Mouse (Mus musculus) 3134 (cell line): ENCODE measurements around the gene Snx11.
"Not testable (repeated sequence)": the region's sequence is repeated elsewhere in the genome, so short reads cannot be mapped to it uniquely, and the experiment has no call there.

Experiments
- DNase-seq: peaks from one replicate; pipeline ENCODE4 v3.0.0-alpha.2; 2011; ENCODE audit warnings: low spot score; ENCODE audit not compliant: insufficient read length; ENCODE audit errors: extremely low read depth

Gene Snx11

DNA sequence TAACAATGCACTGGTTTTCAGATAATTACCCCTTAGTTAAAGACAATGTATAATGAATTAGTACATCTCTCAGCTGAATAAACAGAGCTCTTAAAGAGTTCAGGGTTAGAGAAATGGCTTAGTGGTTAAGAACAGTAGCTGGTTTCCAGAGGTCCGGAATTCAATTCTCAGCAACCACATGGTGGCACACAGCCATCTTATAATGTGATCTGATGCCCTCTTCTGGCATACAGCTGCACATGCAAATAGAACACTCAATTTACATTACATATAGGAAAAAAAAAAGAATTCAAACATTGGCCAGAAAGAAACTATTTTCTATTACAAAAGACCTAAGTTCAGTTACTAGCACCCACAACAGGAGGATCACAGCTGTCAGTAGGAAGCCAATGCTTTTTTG lies 19.2 kb upstream of the Snx11 start:
- peak; percentile 44 for DNase-seq

DNA sequence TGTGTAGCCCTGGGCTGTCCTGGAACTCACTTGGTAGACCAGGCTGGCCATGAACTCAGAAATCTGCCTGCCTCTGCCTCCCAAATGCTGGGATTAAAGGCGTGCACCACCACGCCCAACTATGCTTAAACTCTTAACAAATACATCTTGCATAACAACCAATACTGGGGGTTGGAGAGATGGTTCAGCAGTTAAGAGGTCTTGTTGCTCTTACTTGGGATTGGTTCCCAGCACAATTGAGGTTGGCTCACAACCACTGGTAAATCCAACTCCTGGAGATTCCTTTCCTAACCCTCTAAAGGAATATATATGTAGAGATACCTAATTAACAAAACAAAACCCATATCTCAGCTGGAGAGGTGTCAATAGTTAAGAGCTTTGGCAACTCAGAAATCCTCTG lies 18.7 kb upstream of the Snx11 start:
- DNase-seq, result no peak

DNA sequence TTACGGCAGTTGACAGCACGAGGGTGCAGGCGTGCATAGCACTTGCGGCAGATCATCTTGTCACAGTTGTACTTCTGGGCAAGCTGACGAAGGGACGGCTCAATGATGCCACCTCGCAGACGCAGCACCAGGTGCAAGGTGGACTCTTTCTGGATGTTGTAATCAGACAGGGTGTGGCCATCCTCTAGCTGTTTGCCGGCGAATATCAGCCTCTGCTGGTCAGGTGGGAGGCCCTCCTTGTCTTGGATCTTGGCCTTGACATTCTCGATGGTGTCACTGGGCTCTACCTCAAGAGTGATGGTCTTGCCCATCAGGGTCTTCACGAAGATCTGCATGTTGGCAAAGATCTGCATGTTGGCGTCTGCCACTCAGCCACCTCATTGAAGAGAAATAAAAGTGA lies 18.1 kb upstream of the Snx11 start:
- no peak for DNase-seq

GRCm38 (mm10) chr11:96790681-96791080 lies 13.3 kb upstream of the Snx11 start:
- no peak for DNase-seq

- DNase-seq, result no peak
Observed at GRCm38 (mm10) chr11:96789990-96790389, 12.6 kb upstream of the Snx11 start.

GRCm38 (mm10) chr11:96788871-96789795 lies 11.8 kb upstream of the Snx11 start, which contains the start of gene Cbx1:
Cbx1 (plus strand) TSS chr11:96789127.
- peak; percentile 92 for DNase-seq

- no peak for DNase-seq
Observed at GRCm38 (mm10) chr11:96786731-96787450, 9.5 kb upstream of the Snx11 start.

- DNase-seq, result peak; percentile 48
Observed at GRCm38 (mm10) chr11:96784847-96785246, 7.5 kb upstream of the Snx11 start.

GRCm38 (mm10) chr11:96781425-96781824 lies 4.1 kb upstream of the Snx11 start:
- peak; percentile 39 for DNase-seq

DNA sequence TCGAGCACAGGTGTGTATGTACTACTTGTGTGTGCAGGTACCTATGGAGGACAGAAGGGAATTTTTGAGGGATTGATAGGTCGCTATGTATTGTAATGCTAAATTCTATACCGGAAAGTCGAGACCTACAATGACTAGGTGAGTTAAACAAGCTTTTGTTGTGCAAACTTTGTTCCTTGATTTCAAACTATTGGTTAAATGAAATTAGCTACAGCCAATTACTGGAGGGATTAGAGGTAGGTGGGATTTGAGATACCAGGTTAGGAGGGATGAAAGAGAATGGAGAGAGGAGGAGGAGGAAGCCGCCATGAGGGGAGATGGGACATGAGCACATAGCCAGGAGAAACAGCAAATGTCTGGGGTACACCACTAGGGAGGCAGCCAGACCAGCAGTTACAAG lies 2.9 kb upstream of the Snx11 start:
- no peak for DNase-seq

- DNase-seq, result not testable (repeated sequence)
Observed at GRCm38 (mm10) chr11:96778061-96778627, 785 bp upstream of the Snx11 start.

GRCm38 (mm10) chr11:96776068-96776467 lies 1.3 kb downstream of the Snx11 start:
- no peak for DNase-seq

DNA sequence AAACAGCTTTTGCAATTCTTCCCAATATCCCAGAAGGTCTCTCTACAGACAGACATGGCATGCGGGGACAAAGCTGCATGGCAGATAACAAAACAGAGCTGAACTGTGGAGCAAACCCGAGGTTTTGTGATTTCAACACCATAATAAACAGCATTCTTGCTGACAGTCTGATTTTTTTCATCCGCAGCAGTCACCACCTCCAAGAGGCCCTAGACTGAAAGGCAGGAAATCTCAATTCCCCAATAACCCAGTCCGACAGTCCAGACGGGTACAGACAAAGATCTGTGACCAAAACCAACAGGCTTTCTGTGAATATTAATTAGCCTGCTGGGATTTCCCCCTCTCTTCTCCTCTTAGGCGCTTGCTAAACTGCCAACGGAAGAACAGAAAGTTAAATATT lies 1.7 kb downstream of the Snx11 start:
- DNase-seq, result no peak

DNA sequence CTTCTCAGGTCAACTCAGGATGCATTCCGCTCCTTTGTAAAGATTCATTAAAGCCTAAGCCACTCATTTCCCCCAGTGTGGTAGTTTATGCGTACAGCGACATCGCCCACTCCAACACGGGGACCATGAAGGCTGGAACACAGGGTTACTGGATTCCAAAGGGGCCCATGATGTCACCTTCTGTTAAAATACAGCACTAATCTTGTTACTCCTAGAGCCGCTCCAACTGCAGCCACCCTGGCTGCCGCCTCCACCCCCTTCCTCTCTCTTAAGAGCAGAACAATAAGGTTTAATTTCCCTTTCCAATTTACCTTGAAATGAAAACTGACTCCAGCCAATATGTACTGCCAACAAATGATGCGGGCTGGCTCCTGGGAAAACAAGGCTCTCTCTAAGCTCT lies 2.3 kb downstream of the Snx11 start:
- DNase-seq, result no peak

DNA sequence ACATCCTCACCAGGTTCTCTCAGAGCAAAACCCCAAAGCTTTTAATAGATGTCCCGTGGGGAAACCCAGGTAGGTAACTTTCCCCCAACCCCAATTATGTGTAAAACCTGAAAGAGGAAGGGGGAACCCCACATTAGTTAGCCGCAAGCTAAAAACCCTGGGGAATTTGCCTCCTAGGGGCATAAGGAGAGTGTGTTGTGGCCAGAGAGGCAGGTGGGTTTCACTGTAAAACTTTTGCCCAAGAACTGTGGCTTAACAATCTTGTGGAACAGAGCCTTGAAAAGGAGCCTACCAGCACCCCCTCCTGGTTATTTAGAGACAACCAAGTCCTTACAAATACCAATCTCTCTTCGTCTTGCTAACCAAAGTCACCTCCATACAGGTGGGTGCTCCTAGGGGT lies 2.8 kb downstream of the Snx11 start:
- DNase-seq, result no peak

DNA sequence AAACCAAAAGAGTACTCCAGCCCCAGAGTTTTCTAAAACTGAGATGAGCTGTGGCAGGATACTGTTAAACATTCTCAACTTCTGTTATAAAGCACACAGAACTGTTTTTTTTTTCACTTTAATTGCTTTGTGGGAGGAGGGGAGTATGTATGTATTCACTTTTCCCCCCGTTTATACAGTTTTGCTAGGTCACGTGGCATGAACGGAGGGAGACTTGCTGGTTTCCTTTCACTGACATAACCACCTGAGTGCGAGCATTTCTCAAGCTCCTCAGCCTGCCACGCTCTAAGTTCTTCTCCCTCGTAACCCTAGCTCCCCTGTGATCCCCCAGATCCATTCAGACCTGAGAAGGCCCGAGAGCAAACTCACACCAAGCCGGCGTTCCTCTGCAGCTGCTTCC lies 4.9 kb downstream of the Snx11 start:
- no peak for DNase-seq

DNA sequence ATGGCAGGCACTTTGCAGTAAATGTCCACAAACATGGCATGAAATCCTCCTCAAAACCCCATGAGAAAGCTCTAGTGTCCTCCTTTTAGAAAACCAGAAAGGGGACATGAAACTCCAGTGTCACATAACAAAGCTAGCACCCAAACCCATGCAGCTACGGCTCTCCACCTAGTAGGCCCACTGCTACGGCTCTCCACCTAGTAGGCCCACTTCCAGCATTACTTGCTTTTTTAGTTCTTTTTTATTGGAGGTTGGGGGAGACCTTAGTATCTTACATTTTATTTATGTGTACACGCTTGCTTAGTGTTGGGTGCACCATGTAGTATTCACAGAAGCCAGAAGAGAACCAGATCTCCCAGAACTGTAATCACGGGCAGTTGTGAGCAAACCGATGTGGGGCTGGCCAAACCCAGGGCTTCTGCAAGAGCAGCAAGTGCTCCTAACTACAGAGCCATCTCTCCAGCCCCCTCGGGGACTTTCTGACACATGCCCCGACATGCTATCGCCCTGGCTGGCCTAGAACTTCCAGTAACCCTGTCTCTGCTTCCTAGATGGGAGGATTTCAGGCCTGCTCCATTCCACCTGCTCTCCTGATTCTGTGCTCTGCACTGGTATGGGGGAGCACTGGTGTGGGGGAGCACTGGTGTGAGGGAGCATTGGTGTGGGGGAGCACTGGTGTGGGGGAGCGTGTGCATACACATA lies 5.9 kb downstream of the Snx11 start:
- no peak for DNase-seq

- DNase-seq, result no peak
Observed at GRCm38 (mm10) chr11:96768240-96768639, 9.1 kb downstream of the Snx11 start.

DNA sequence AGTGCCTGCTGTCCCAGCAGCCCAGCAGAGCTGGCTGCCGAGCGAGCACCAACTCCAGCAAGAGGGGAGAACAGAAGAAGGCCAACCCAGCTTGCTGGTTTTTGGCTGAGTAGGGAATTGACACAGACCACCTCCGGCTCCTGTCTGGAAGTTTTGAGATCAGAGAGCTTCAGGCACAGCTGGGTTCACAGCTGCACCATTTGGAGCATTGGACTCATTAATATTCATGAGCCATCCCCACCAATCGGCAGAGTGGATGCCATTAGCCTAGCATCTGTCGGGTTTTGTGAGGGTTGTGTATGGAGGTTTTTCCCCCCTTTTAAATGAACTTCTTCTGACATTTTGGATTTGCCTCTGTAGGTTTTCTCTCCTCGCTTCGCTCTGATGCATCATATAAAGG lies 10.3 kb downstream of the Snx11 start:
- DNase-seq, result peak; percentile 44

GRCm38 (mm10) chr11:96766555-96766954 lies 10.8 kb downstream of the Snx11 start:
- peak; percentile 59 for DNase-seq

DNA sequence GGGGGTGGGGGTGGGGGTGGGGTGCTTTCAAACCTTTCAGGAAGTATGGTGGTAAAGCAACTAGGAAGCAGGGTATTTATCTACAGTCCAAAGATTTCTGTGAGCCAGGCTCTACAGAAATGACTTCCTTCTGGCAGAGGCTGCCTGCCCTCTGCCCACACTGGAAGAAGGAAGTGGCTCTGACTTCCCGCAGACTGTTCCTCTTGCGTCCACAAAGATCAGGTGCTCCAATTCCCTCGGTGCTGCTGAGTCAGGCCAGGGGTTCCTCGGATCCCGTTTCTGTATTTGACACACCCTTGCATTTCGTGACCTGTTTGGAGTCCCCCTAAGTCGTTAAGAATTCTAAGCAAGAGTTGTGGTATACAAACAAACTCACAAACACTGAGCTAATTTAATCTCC lies 11.7 kb downstream of the Snx11 start:
- no peak for DNase-seq
